Mouse (Mus musculus) duodenum, adult 2 months (tissue): ENCODE results near the gene Crybg3. TPM values are rescaled to one million over a fixed set of nuclear protein-coding genes. Genes with fewer than 3 reads are reported as not detected.

Source experiments
- polyA plus RNA-seq: library from polyadenylated mRNA; depleted of rRNA; stranded (reverse); fragments of >200 nt; gene quantifications from 2 replicates; pipeline ENCODE4 v1.2.3, GENCODE M21; 2012; ENCODE audit warnings: low replicate concordance; rRNA removed

The Crybg3 gene
- 0.46 and 2.3 TPM in 2 replicates for polyA plus RNA-seq

DNA sequence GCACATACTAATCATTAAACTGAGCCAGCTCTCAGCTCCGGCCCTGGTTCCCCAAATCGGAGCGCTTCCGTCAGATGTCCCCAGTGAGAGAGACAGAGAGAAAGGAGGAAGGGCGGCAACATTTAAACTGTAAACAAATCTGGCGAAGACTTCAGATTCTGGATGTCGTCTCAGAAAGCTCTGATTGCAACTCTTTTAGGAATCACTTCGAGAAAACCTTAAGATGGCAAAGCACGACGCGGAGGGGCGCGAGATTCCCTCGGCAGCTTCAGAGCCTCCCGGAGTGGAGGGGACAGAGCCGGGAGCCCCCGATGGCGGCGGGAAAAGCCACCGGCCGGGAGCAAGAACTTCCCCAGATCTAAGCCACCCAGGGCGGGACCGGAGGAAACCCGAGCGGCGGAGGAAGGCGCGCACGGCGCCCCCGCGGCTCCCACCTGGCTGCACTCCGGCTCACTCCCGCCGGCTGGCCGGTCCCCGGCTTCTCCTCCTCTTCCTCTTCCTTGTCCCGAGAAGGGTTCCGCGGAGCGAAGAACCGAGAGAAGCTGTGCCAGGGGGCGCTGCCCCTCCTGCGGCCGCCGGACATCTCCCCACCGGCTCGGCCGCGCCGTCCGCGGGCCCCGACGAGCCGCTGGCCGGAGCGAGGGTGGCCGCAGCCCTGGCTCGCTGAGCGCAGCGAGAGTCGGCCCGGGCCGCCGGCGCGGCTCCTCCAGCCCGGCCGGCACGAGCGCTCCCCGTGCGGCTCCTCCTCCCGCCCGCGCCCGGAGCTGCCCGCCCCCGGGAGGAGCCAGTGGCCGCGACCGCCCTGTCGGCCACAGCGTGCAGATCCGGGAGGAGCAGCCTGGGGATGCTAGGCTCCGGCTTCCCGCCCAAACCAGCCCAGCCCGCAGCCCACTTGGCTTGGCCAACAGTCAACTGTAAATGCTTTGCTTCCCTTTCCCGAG lies at the start of gene Crybg3:
TSS of gene Crybg3 (minus strand) at position 669 of the 941 bp plus-strand sequence.

DNA sequence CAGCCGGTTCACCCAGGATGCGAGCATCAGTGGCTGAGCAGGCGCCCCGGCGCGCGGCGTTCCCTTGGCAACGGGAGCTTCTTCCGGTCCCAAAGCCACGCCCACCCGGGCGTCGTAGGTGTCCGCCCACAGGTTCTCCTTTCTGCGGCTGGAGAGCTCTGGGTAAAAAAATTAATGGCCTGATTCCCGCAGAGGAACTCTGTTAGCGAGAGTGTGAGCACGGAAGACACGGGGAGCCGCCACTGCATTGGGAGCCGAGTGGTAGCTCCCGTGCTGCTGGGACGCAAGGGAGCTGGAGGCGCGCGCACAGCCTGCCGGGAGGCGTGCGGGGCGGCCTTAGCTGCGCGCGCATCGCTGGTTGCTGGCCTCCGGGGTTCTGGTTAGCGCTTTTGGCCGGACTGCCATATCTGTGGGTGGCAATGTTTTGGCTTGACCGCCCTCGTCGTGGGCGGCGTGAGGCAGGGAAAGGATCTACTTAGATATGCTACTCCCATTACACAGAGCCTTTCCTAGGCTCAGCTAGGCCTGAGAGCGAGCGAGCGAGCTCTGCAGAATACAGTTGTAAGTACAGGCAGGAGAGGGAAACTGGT lies 38.4 kb upstream of the Crybg3 start, which contains the start of gene Arl6:
TSS of gene Arl6 (minus strand) at position 290 of the 590 bp plus-strand sequence.

DNA sequence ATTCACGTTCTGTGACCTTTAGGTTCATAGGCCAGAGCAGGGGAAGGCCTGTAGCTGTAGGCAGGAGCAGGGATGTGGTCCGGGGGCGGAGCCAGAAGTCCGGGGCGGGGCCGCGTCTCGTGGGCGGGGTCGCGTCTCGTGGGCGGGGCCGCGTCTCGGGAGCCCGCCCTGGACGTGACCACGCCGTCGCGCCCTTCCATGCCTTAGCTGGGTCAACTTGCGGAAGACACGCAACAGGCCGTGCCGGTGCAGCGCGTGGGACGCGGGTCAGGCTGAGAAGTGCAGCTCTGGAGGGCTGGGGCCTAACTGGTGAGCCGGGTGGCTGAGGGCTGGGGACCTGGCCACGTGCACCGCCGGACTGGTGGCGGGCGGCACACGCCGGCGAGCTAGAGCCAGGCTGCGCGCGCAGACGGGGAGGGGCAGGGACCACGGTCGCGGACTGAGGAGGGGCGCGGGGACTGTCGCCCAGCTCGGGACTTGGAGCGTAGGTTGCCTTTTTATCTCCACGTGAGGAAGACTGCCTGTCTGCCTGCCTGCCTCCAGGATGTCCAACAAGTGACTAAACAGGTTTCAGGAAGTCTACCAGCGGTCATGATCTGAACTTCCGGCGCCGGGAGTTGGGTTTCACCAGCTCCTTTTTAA lies 129.0 kb downstream of the Crybg3 start, which contains the start of gene Riox2:
TSS of gene Riox2 (plus strand) at position 139 of the 642 bp plus-strand sequence.

Other genes starting within 250 kb of the Crybg3 start
- gene Olfr209, start 237.0 kb downstream of the Crybg3 start, polyA plus RNA-seq: not detected in 2 replicates
- not detected in 2 replicates for gene Gabrr3, start 193.6 kb downstream of the Crybg3 start, polyA plus RNA-seq
- 0.95 and 1.9 TPM in 2 replicates for gene Riox2, start 129.2 kb downstream of the Crybg3 start, polyA plus RNA-seq
- gene Arl6, start 38.4 kb upstream of the Crybg3 start, polyA plus RNA-seq: 0.30 and 0.34 TPM in 2 replicates